Mouse (Mus musculus) kidney, embryonic 14.5 days (tissue): ENCODE measurements around the gene Dnaic1. TPM values are rescaled to one million over a fixed set of nuclear protein-coding genes. Genes with fewer than 3 reads are reported as not detected.

Experiments
- ATAC-seq: fragments of 200-750 bp; cut with Nextera tagmentation; 2 replicates; pipeline ENCODE4 v1.8.0; 2017; ENCODE audit warnings: moderate number of reproducible peaks, mild to moderate bottlenecking, moderate TSS enrichment, moderate library complexity; ENCODE audit not compliant: low FRiP score, low TSS enrichment
- H3K27ac ChIP-seq: fragments of 300-500 bp; sonication (generic); 2 replicates; pipeline ENCODE4 v1.5.1; 2014; ENCODE audit warnings: low read depth, mild to moderate bottlenecking, low read length, moderate library complexity, mixed read lengths
- H3K27me3 ChIP-seq: fragments of 300-500 bp; sonication (generic); 2 replicates; pipeline ENCODE4 v1.6.1; 2014; ENCODE audit warnings: mild to moderate bottlenecking, low read length; ENCODE audit not compliant: control insufficient read depth, insufficient read depth
- H3K36me3 ChIP-seq: fragments of 300-500 bp; sonication (generic); 2 replicates; pipeline ENCODE4 v1.6.1; 2014; ENCODE audit warnings: low read length, mixed read lengths; ENCODE audit not compliant: control insufficient read depth, insufficient read depth
- H3K4me1 ChIP-seq: fragments of 300-500 bp; sonication (generic); 2 replicates; pipeline ENCODE4 v1.6.1; 2014; ENCODE audit warnings: low read length, mixed read lengths; ENCODE audit not compliant: control insufficient read depth, insufficient read depth
- H3K4me2 ChIP-seq: fragments of 300-500 bp; sonication (generic); replicated peaks from 2 replicates; pipeline ENCODE4 v1.6.1; 2014; ENCODE audit warnings: low read depth, mild to moderate bottlenecking, low read length
- H3K4me3 ChIP-seq: fragments of 300-500 bp; sonication (generic); 2 replicates; pipeline ENCODE4 v1.5.1; 2014; ENCODE audit warnings: mild to moderate bottlenecking, low read length
- H3K9ac ChIP-seq: fragments of 300-500 bp; sonication (generic); 2 replicates; pipeline ENCODE4 v1.6.1; 2014; ENCODE audit warnings: low read depth, mild to moderate bottlenecking, low read length, moderate library complexity
- H3K9me3 ChIP-seq: fragments of 300-500 bp; sonication (generic); 2 replicates; pipeline ENCODE4 v1.6.1; 2016; ENCODE audit warnings: low read length; ENCODE audit not compliant: control insufficient read depth
- WGBS: fragments of 180-500 bp; shearing (Covaris S2); extraction: QIAGEN DNeasy Blood & Tissue Kit; methylation state at CpG from one replicate; pipeline ENCODE4 v1.1.7; 2014; 5-methylcytosine and 5-hydroxymethylcytosine counted together
- polyA plus RNA-seq: library from polyadenylated mRNA; unstranded; fragments of >200 nt; fragmentation: Nextera tagmentation; extraction: Ambion mirVana; gene quantifications from 2 replicates; pipeline ENCODE4 v1.2.1, GENCODE M21; 2014

The Dnaic1 gene
- polyA plus RNA-seq, 1 experiment from 2014 or later, result 2.2 TPM

GRCm38 (mm10) chr4:41602818-41603217 is 33.2 kb downstream of the Dnaic1 start:
- Histone ChIP-seq H3K4me1 (no peaks in the 10 kb centered on the region), H3K36me3 (no peaks in the 10 kb centered on the region), H3K9me3 (no peaks in the 10 kb centered on the region), H3K4me3 (no peak overlapping the region), H3K4me2 (no peak overlapping the region), H3K27me3 (no peaks in the 10 kb centered on the region), H3K27ac (no peak overlapping the region), H3K9ac (no peak overlapping the region)
- WGBS, result 54% methylated on average over 4 of the region's 4 CpGs
- no peak for ATAC-seq

GRCm38 (mm10) chr4:41604476-41605396 is 35.2 kb downstream of the Dnaic1 start:
- H3K36me3 ChIP-seq, result no peaks in the 10 kb centered on the region
- no peak overlapping the region for H3K27ac ChIP-seq

GRCm38 (mm10) chr4:41606784-41607183 is 37.2 kb downstream of the Dnaic1 start:
- WGBS, result 28% methylated on average over 4 of the region's 4 CpGs

More at GRCm38 (mm10) chr4:41604476-41605396, 35.2 kb downstream of the Dnaic1 start:
- no peak overlapping the region for H3K9ac ChIP-seq
- 44% methylated on average over 8 of the region's 8 CpGs for WGBS
- no peak overlapping the region for H3K4me2 ChIP-seq
- H3K9me3 ChIP-seq, result no peaks in the 10 kb centered on the region
- no peaks in the 10 kb centered on the region for H3K4me1 ChIP-seq
- ATAC-seq, result no peak
- no peaks in the 10 kb centered on the region for H3K27me3 ChIP-seq
- no peak overlapping the region for H3K4me3 ChIP-seq

GRCm38 (mm10) chr4:41609681-41610593 is 40.4 kb downstream of the Dnaic1 start:
- Histone ChIP-seq H3K27me3 (no peaks in the 10 kb centered on the region), H3K9ac (no peak overlapping the region), H3K4me2 (no peak overlapping the region), H3K4me3 (no peak overlapping the region), H3K4me1 (no peaks in the 10 kb centered on the region), H3K9me3 (no peaks in the 10 kb centered on the region), H3K36me3 (no peaks in the 10 kb centered on the region), H3K27ac (no peak overlapping the region)
- 84% methylated on average over 10 of the region's 10 CpGs for WGBS
- no peak for ATAC-seq

More at GRCm38 (mm10) chr4:41606784-41607183, 37.2 kb downstream of the Dnaic1 start:
- Histone ChIP-seq H3K9ac (no peak overlapping the region), H3K4me1 (no peaks in the 10 kb centered on the region), H3K27me3 (no peaks in the 10 kb centered on the region), H3K9me3 (no peaks in the 10 kb centered on the region), H3K27ac (no peak overlapping the region), H3K4me3 (no peak overlapping the region), H3K4me2 (no peak overlapping the region), H3K36me3 (no peaks in the 10 kb centered on the region)
- ATAC-seq, result no peak

- H3K27me3 ChIP-seq, result no peaks in the 10 kb centered on the region
- peak; percentile 63; the same call in 1 of the 2 replicates for ATAC-seq
- H3K4me1 ChIP-seq, result no peaks in the 10 kb centered on the region
Observed at GRCm38 (mm10) chr4:41610594-41610980, 41.0 kb downstream of the Dnaic1 start.

GRCm38 (mm10) chr4:41612166-41612565 is 42.6 kb downstream of the Dnaic1 start:
- WGBS, result 55% methylated on average over 8 of the region's 8 CpGs

More at GRCm38 (mm10) chr4:41610594-41610980, 41.0 kb downstream of the Dnaic1 start:
- Histone ChIP-seq H3K27ac (no peak overlapping the region), H3K4me3 (no peak overlapping the region), H3K9me3 (no peaks in the 10 kb centered on the region), H3K4me2 (no peak overlapping the region), H3K36me3 (no peaks in the 10 kb centered on the region), H3K9ac (no peak overlapping the region)
- WGBS, result 24% methylated on average over 6 of the region's 6 CpGs

GRCm38 (mm10) chr4:41614156-41614555 is 44.6 kb downstream of the Dnaic1 start:
- H3K9ac ChIP-seq, result no peak overlapping the region
- H3K9me3 ChIP-seq, result no peaks in the 10 kb centered on the region
- H3K27ac ChIP-seq, result no peak overlapping the region
- H3K4me2 ChIP-seq, result no peak overlapping the region
- H3K27me3 ChIP-seq, result no peaks in the 10 kb centered on the region
- 10% methylated on average over 7 of the region's 7 CpGs for WGBS
- H3K4me1 ChIP-seq, result no peaks in the 10 kb centered on the region
- H3K36me3 ChIP-seq, result no peaks in the 10 kb centered on the region
- no peak overlapping the region for H3K4me3 ChIP-seq
- ATAC-seq, result no peak

More at GRCm38 (mm10) chr4:41612166-41612565, 42.6 kb downstream of the Dnaic1 start:
- no peak overlapping the region for H3K9ac ChIP-seq
- no peaks in the 10 kb centered on the region for H3K27me3 ChIP-seq
- no peak for ATAC-seq
- H3K27ac ChIP-seq, result no peak overlapping the region
- no peak overlapping the region for H3K4me3 ChIP-seq
- no peaks in the 10 kb centered on the region for H3K4me1 ChIP-seq
- no peak overlapping the region for H3K4me2 ChIP-seq
- H3K36me3 ChIP-seq, result no peaks in the 10 kb centered on the region
- no peaks in the 10 kb centered on the region for H3K9me3 ChIP-seq

GRCm38 (mm10) chr4:41615661-41616599 is 46.4 kb downstream of the Dnaic1 start:
- H3K27me3 ChIP-seq, result no peaks in the 10 kb centered on the region
- 64% methylated on average over 9 of the region's 9 CpGs for WGBS
- no peaks in the 10 kb centered on the region for H3K4me1 ChIP-seq
- no peak overlapping the region for H3K4me2 ChIP-seq
- no peaks in the 10 kb centered on the region for H3K9me3 ChIP-seq
- no peak overlapping the region for H3K4me3 ChIP-seq
- no peak overlapping the region for H3K9ac ChIP-seq
- 0 out of 2 replicates have a peak, but pooled peaks have one; percentile 7 for ATAC-seq
- H3K27ac ChIP-seq, result no peak overlapping the region
- no peaks in the 10 kb centered on the region for H3K36me3 ChIP-seq
